Mouse (Mus musculus) bone marrow macrophage, adult 2 months (primary cell): ENCODE measurements around the gene Rgs2.

Experiments
- CTCF ChIP-seq: IDR thresholded peaks from 2 replicates; pipeline ENCODE4 v1.5.1; 2012; ENCODE audit warnings: low read depth, mild to moderate bottlenecking, low read length, moderate library complexity
- POLR2A ChIP-seq: IDR thresholded peaks from 2 replicates; pipeline ENCODE4 v1.6.1; 2012; ENCODE audit warnings: mild to moderate bottlenecking, low read depth, low read length, borderline replicate concordance

DNA sequence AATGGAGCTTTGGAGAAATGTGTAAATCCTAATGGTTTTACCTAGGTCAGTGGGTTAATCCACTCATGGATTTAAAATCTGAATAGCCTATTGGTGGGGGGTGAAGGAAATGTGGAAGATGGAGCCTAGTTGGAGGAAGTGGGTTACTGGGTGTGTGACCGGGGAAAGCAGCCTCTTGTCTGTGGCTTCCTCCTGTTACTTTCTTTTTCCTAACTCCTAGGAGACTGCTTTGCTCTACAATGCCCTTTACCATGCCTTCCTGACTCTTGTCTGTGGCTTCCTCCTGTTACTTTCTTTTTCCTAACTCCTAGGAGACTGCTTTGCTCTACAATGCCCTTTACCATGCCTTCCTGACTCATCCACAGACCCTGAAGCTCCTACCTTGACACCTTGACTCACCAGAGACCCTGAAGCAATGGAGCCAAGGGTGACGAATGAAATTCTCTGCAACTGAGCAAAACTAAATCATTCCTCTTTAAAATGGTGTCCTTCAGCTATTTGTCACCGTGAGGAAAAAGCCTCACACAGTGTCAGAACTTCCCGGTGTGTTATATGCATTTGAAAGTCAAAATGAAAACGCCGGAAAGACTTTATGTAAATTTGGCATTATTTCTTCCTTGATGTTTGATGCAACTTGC, 18.9 kb downstream of the Rgs2 start:
- TF ChIP-seq CTCF (no peak), POLR2A (no peak)
